Mouse (Mus musculus): Measurements from ENCODE around the gene Liph. TPM values are rescaled to one million over a fixed set of nuclear protein-coding genes. Genes with fewer than 3 reads are reported as not detected.
"Not testable (repeated sequence)": the region's sequence is repeated elsewhere in the genome, so short reads cannot be mapped to it uniquely, and the experiment has no call there.

Liph gene
- polyA plus RNA-seq, 1 experiment from 2014 or later, result 8.7 TPM

DNA sequence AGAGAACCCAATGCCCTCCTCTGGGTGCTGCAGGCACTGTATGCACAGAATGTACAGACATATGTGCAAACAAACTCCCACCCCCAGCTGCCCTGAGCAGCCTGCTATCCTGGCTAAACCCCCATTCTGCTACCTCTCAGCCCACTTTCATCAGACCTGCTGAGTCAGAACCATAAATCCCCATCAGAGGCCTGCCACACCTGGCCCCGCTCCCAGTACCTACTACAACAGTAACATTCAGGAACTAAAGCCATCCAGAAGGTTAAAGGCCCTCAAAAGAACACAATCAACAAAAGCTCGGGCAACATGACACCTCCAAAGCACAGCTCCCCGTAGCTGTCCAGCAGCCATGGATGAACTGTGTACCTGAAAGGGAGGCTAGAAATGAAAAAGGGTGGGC is 6.1 kb upstream of the Liph start:
- WGBS, result 51% methylated on average over 3 of the region's 3 CpGs
- Histone ChIP-seq H3K27ac (ENCODE audit: low read depth) (peak overlapping the region; percentile 18; the same call in 1 of the 2 replicates), H3K36me3 (ENCODE audit: control insufficient read depth, insufficient read depth, low read length) (no peaks in the 10 kb centered on the region), H3K27me3 (replicated peaks; ENCODE audit: control insufficient read depth, insufficient read depth, low read length) (no peaks in the 10 kb centered on the region), H3K9ac (ENCODE audit: low read length) (no peak overlapping the region), H3K4me1 (replicated peaks; ENCODE audit: control insufficient read depth, insufficient read depth, low read length) (no peaks in the 10 kb centered on the region), H3K4me3 (ENCODE audit: low read depth, low read length) (no peak overlapping the region), H3K4me2 (ENCODE audit: low read length) (no peak overlapping the region), H3K9me3 (ENCODE audit: control insufficient read depth, low read length) (no peaks in the 10 kb centered on the region)
- ATAC-seq (replicated peaks; ENCODE audit: low FRiP score, low TSS enrichment, low read depth) (peak; percentile 41), DNase-seq (ENCODE audit: low spot score) (no peak)

DNA sequence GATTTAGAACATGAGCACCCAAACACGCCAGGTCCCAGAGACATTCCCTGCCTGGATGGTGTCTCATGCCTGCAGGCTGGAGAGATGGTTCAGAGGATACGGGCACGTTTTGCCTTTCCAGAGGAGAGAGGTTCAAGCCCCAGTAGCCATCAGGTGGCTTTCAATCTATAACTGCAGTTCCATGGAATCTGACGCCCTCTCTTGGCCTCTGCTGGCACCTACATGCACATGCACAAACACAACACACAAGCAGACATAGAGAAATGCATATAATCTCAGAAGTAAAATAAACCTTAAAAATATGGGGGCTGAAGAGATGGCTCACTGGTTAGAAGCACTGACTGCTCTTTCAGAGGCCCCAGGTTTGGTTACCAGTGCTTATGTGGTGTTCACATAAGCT is 5.7 kb upstream of the Liph start:
- H3K9ac ChIP-seq (ENCODE audit: low read length), result no peak overlapping the region
- WGBS, result 71% methylated on average over 4 of the region's 4 CpGs
- H3K27ac ChIP-seq (ENCODE audit: low read depth), result no peak overlapping the region
- ATAC-seq (replicated peaks; ENCODE audit: low FRiP score, low TSS enrichment, low read depth) (0 out of 2 replicates have a peak, but pooled peaks have one; percentile 11), DNase-seq (ENCODE audit: low spot score) (no peak)
- no peaks in the 10 kb centered on the region for H3K27me3 ChIP-seq (replicated peaks; ENCODE audit: control insufficient read depth, insufficient read depth, low read length)
- no peaks in the 10 kb centered on the region for H3K4me1 ChIP-seq (replicated peaks; ENCODE audit: control insufficient read depth, insufficient read depth, low read length)
- no peaks in the 10 kb centered on the region for H3K9me3 ChIP-seq (ENCODE audit: control insufficient read depth, low read length)
- H3K4me2 ChIP-seq (ENCODE audit: low read length), result no peak overlapping the region
- H3K4me3 ChIP-seq (ENCODE audit: low read depth, low read length), result no peak overlapping the region
- H3K36me3 ChIP-seq (ENCODE audit: control insufficient read depth, insufficient read depth, low read length), result no peaks in the 10 kb centered on the region

DNA sequence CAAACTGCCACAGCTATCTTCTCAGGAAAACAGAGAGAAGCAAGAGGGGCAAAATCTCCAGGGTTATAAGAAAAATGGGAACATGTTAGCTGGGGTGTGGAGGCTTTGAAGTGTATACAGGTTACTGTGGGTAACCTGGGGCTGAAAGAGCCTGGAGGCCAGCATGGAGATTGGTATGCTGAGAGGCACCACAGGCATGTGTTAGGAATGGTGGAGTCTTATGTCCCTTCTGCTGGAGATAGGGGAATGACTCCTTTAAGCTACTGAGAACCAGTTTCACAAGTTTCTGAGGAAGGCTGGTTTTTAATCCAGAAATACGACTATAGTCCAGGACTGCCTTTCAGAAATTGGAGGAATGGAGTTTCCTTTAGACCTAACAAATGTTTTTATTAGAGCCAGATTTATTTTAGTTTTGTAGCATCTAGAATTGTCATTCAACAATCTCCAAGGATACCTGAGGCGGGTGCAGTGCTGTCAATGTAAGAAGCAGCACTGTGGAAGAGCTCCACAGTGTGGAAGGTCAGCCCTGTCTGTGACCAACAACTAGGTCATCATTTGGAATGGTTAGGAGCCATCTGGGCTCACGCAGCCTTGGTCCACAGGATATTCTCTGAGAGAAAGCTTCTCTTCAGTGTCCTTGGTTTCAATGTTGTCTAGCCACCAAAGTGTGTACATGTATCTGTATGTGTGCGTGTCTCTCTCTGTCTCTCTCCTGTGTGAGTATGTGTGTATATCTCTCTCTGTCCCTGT is 4.7 kb upstream of the Liph start:
- DNase-seq (ENCODE audit: low spot score), result no peak
- Histone ChIP-seq H3K4me1 (replicated peaks; ENCODE audit: control insufficient read depth, insufficient read depth, low read length) (no peaks in the 10 kb centered on the region), H3K27ac (ENCODE audit: low read depth) (no peak overlapping the region), H3K9ac (ENCODE audit: low read length) (no peak overlapping the region), H3K9me3 (ENCODE audit: control insufficient read depth, low read length) (no peaks in the 10 kb centered on the region), H3K4me3 (ENCODE audit: low read depth, low read length) (no peak overlapping the region), H3K4me2 (ENCODE audit: low read length) (no peak overlapping the region), H3K27me3 (replicated peaks; ENCODE audit: control insufficient read depth, insufficient read depth, low read length) (no peaks in the 10 kb centered on the region), H3K36me3 (ENCODE audit: control insufficient read depth, insufficient read depth, low read length) (no peaks in the 10 kb centered on the region)
- no peak for ATAC-seq (replicated peaks; ENCODE audit: low FRiP score, low TSS enrichment, low read depth)
- 71% methylated on average over 4 of the region's 4 CpGs for WGBS

DNA sequence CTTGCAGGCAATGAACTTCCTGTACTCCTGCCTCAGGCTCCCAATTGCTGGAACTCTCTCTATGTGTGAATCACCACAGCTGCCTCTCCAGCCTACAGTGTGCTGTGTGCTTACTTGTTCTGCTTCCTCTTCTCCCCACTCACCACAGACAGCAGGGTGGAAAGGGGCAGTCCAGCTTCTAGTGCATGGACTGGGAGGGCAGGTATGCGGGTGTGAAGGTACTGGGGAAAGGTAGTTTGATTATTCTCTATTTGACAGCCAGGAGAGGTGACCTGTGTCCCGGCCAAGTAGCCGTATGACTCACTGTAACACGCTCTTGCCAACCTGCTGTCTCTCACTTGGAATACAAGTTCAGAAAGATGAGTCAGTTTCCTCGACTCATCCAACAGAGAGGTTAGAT is 2.6 kb upstream of the Liph start:
- Histone ChIP-seq H3K27ac (ENCODE audit: low read depth) (peak overlapping the region; percentile 39; the same call in 1 of the 2 replicates), H3K9ac (ENCODE audit: low read length) (no peak overlapping the region), H3K36me3 (ENCODE audit: control insufficient read depth, insufficient read depth, low read length) (no peaks in the 10 kb centered on the region), H3K9me3 (ENCODE audit: control insufficient read depth, low read length) (no peaks in the 10 kb centered on the region), H3K4me3 (ENCODE audit: low read depth, low read length) (no peak overlapping the region), H3K4me1 (replicated peaks; ENCODE audit: control insufficient read depth, insufficient read depth, low read length) (no peaks in the 10 kb centered on the region), H3K4me2 (ENCODE audit: low read length) (no peak overlapping the region), H3K27me3 (replicated peaks; ENCODE audit: control insufficient read depth, insufficient read depth, low read length) (no peaks in the 10 kb centered on the region)
- WGBS, result 59% methylated on average over 5 of the region's 5 CpGs
- DNase-seq (ENCODE audit: low spot score), result no peak
- no peak for ATAC-seq (replicated peaks; ENCODE audit: low FRiP score, low TSS enrichment, low read depth)

DNA sequence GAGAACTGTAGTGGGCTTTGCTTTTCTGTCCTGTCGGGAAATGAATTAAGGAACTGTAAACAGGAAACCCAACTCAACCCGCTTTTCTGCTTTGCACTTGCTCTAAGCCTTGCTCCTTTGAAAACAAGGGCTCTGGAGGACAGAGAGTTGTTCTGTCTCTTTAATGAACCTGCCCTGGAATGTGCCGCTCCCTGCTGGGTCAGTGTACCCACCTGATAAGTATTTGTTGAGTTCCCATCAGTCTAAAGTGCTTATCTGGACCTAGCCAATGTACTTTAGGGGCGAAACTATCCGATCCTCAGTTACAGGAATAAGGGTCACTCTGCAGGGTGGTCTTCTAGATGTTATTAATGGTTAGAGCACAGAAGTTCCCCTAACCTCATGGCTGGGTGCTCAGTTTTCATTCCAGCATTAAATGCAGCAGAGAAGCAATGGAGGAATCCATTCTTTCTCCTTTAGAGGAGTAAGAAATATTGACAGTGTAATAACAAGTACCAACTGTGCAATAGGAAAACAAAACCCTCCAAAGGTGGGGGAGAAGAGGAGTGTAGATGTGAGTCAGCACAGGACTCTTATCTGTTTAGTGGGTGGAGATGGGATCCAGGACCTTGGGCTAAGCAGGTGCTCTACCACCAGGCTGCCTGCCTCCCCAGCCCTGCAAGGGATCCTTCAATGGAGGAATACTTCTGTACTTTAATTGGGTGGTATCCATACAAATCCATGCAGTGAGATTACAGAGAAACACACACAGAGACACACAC is 1.6 kb upstream of the Liph start:
- Histone ChIP-seq H3K4me2 (ENCODE audit: low read length) (no peak overlapping the region), H3K27ac (ENCODE audit: low read depth) (peak overlapping the region; percentile 39), H3K4me1 (replicated peaks; ENCODE audit: control insufficient read depth, insufficient read depth, low read length) (no peaks in the 10 kb centered on the region), H3K27me3 (replicated peaks; ENCODE audit: control insufficient read depth, insufficient read depth, low read length) (no peaks in the 10 kb centered on the region), H3K9ac (ENCODE audit: low read length) (no peak overlapping the region), H3K9me3 (ENCODE audit: control insufficient read depth, low read length) (no peaks in the 10 kb centered on the region), H3K4me3 (ENCODE audit: low read depth, low read length) (no peak overlapping the region), H3K36me3 (ENCODE audit: control insufficient read depth, insufficient read depth, low read length) (no peaks in the 10 kb centered on the region)
- ATAC-seq (replicated peaks; ENCODE audit: low FRiP score, low TSS enrichment, low read depth), result peak; percentile 79
- 34% methylated on average over 5 of the region's 5 CpGs for WGBS
- no peak for DNase-seq (ENCODE audit: low spot score)

DNA sequence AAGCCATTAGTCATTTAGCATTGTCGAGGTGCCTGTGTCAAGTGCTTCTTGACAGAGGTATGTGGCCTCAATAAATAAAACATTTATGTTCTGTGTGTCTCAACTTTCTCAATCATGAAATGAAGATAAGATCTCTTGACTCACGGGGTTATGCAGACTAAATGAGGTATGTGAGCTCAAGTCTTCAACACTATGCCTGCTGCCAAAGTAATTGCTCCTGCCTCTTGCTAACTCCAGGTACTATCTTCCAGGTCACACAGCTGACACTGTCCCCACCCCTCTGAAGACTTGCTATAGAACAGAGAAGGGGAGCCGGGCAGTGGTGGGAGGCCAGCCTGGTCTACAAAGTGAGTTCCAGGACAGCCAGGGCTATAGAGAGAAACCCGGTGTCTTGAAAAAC is 939 bp upstream of the Liph start:
- WGBS, result 32% methylated on average over 4 of the region's 4 CpGs
- no peak overlapping the region for H3K9ac ChIP-seq (ENCODE audit: low read length)
- no peaks in the 10 kb centered on the region for H3K9me3 ChIP-seq (ENCODE audit: control insufficient read depth, low read length)
- H3K4me3 ChIP-seq (ENCODE audit: low read depth, low read length), result no peak overlapping the region
- H3K27ac ChIP-seq (ENCODE audit: low read depth), result peak overlapping the region; percentile 39
- H3K4me1 ChIP-seq (replicated peaks; ENCODE audit: control insufficient read depth, insufficient read depth, low read length), result no peaks in the 10 kb centered on the region
- DNase-seq (ENCODE audit: low spot score), result peak; percentile 61
- ATAC-seq (replicated peaks; ENCODE audit: low FRiP score, low TSS enrichment, low read depth), result no peak
- H3K36me3 ChIP-seq (ENCODE audit: control insufficient read depth, insufficient read depth, low read length), result no peaks in the 10 kb centered on the region
- H3K4me2 ChIP-seq (ENCODE audit: low read length), result no peak overlapping the region
- no peaks in the 10 kb centered on the region for H3K27me3 ChIP-seq (replicated peaks; ENCODE audit: control insufficient read depth, insufficient read depth, low read length)

DNA sequence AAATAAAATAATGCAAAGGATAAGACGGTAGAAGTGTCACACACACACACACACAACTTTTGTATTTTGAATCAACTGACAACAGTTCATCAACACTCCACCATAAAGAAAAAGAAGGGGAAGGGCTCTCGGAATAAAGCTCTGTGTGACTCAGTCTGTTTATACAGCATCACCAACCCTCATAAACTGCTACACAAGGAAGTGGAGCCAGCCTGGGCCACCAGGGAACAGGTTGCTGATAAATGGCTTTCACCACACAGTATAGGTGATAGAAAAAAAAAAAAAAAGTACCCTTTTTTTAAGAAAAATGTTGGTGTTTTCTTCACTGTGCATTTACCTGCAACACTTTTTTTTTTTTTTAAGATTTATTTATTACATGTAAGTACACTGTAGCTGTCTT is 3.7 kb downstream of the Liph start:
- no peak overlapping the region for H3K4me2 ChIP-seq (ENCODE audit: low read length)
- ATAC-seq (replicated peaks; ENCODE audit: low FRiP score, low TSS enrichment, low read depth), result peak; percentile 85

DNA sequence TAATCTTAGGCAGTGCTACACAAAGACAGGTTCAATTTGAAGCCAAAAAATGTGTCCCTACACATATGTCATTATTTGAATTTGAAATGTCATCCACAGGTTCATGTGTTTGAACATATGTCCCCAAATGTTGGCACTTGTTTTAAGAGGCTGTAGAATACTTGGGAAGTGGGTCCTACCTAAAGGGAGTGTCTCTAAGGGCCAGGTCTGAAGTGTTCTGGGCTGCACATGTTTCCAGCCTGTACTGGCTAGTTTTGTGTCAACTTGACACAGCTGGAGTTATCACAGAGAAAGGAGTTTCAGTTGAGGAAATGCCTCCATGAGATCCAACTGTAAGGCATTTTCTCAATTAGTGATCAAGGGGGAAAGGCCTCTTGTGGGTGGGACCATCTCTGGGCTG is 4.6 kb downstream of the Liph start:
- not testable (repeated sequence) for H3K4me1 ChIP-seq (replicated peaks; ENCODE audit: control insufficient read depth, insufficient read depth, low read length); ATAC-seq (replicated peaks; ENCODE audit: low FRiP score, low TSS enrichment, low read depth); H3K27ac ChIP-seq (ENCODE audit: low read depth); H3K9me3 ChIP-seq (ENCODE audit: control insufficient read depth, low read length); H3K27me3 ChIP-seq (replicated peaks; ENCODE audit: control insufficient read depth, insufficient read depth, low read length); H3K9ac ChIP-seq (ENCODE audit: low read length); DNase-seq (ENCODE audit: low spot score); H3K4me3 ChIP-seq (ENCODE audit: low read depth, low read length); H3K4me2 ChIP-seq (ENCODE audit: low read length); H3K36me3 ChIP-seq (ENCODE audit: control insufficient read depth, insufficient read depth, low read length)

More for the DNA sequence above, 3.7 kb downstream of the Liph start:
- no peak overlapping the region for H3K27ac ChIP-seq (ENCODE audit: low read depth)
- no peaks in the 10 kb centered on the region for H3K9me3 ChIP-seq (ENCODE audit: control insufficient read depth, low read length)
- no peak overlapping the region for H3K9ac ChIP-seq (ENCODE audit: low read length)
- H3K27me3 ChIP-seq (replicated peaks; ENCODE audit: control insufficient read depth, insufficient read depth, low read length), result no peaks in the 10 kb centered on the region
- 67% methylated on average over 2 of the region's 2 CpGs for WGBS
- H3K36me3 ChIP-seq (ENCODE audit: control insufficient read depth, insufficient read depth, low read length), result no peaks in the 10 kb centered on the region
- DNase-seq (ENCODE audit: low spot score), result no peak
- no peak overlapping the region for H3K4me3 ChIP-seq (ENCODE audit: low read depth, low read length)
- H3K4me1 ChIP-seq (replicated peaks; ENCODE audit: control insufficient read depth, insufficient read depth, low read length), result no peaks in the 10 kb centered on the region
